In genomic region chr3:115888310-115889106, GRCm38 (mm10) we compare ENCODE assay signal across 8 mouse cellular contexts. TPM values are rescaled to one million over a fixed set of nuclear protein-coding genes. Genes with fewer than 3 reads are reported as not detected.
DNase-seq lines count a peak whose midpoint lies in the region; ATAC-seq and TF ChIP-seq lines count a peak whose summit lies in the region.

No protein-coding gene starts in this region.

- H3K36me3 ChIP-seq in heart, embryonic 15.5 days, result 0 out of 2 replicates have a peak, but pooled peaks cover 4% of the 10 kb centered on the region
- peaks cover 28% of the 10 kb centered on the region for H3K36me3 ChIP-seq in C2C12 (ENCODE audit: control insufficient read depth, insufficient read depth)
- no peaks in the 10 kb centered on the region for H3K36me3 ChIP-seq in lung, postnatal 0 days (ENCODE audit: insufficient read depth, low read length)
- no peaks in the 10 kb centered on the region; the same call in 1 of the 2 replicates for H3K36me3 ChIP-seq in testis, adult 2 months (ENCODE audit: control insufficient read depth, insufficient read depth, low read length)

- H3K27me3 ChIP-seq in heart, embryonic 15.5 days, result no peaks in the 10 kb centered on the region
- no peaks in the 10 kb centered on the region for H3K27me3 ChIP-seq in C2C12 (ENCODE audit: control insufficient read depth, insufficient read depth, insufficient read length)
- no peaks in the 10 kb centered on the region for H3K27me3 ChIP-seq in lung, postnatal 0 days (replicated peaks; ENCODE audit: insufficient read depth, low read length)
- H3K27me3 ChIP-seq in testis, adult 2 months (ENCODE audit: control insufficient read depth, insufficient read depth, low read length), result no peaks in the 10 kb centered on the region

- intact Hi-C loops in heart, postnatal 36 days (cut with DNase I), result loop anchor here (5.0 kb wide), 1 partner anchor 226 kb away; no protein-coding TSS in a partner anchor

- peak overlapping the region; percentile 69 for H3K9ac ChIP-seq in heart, embryonic 15.5 days
- H3K9ac ChIP-seq in lung, postnatal 0 days (replicated peaks; ENCODE audit: low read depth), result peak overlapping the region; percentile 46; the same call in 1 of the 2 replicates

- H3K4me3 ChIP-seq in heart, embryonic 15.5 days, result peak overlapping the region; percentile 73
- peak overlapping the region; percentile 68 for H3K4me3 ChIP-seq in C2C12 (ENCODE audit: insufficient read depth, poor library complexity, severe bottlenecking)
- peak overlapping the region; percentile 76 for H3K4me3 ChIP-seq in bone marrow macrophage, adult 2 months (ENCODE audit: insufficient read depth, low read length)
- H3K4me3 ChIP-seq in lung, postnatal 0 days (ENCODE audit: low read depth, low read length), result peak overlapping the region; percentile 73
- peak overlapping the region; percentile 98 for H3K4me3 ChIP-seq in testis, adult 2 months (ENCODE audit: control insufficient read depth, low read depth, low read length)

- H3K27ac ChIP-seq in heart, embryonic 15.5 days, result peak overlapping the region; percentile 86
- H3K27ac ChIP-seq in bone marrow macrophage, adult 2 months (ENCODE audit: insufficient read depth, low read depth, low read length), result peak overlapping the region; percentile 43
- peak overlapping the region; percentile 76; the same call in 1 of the 2 replicates for H3K27ac ChIP-seq in lung, postnatal 0 days (ENCODE audit: low read length)
- peak overlapping the region; percentile 30; the same call in 1 of the 2 replicates for H3K27ac ChIP-seq in testis, adult 2 months (ENCODE audit: control insufficient read depth, insufficient read depth, low read depth, low read length)

- no peak for TF ChIP-seq POLR2A in bone marrow macrophage, adult 2 months (IDR thresholded peaks at IDR 0.05; ENCODE audit: borderline replicate concordance, low read depth, low read length)
- TF ChIP-seq POLR2A in testis, adult 2 months (IDR thresholded peaks at IDR 0.05; ENCODE audit: control insufficient read depth, low read depth, low read length), result no peak

- H3K79me2 ChIP-seq in C2C12 (ENCODE audit: control insufficient read depth, insufficient read depth), result peaks cover 38% of the 10 kb centered on the region

- no peak for DNase-seq in heart, postnatal 36 days
- peak; percentile 12 for DNase-seq in lung, postnatal 0 days (ENCODE audit: low spot score)
- no peak for DNase-seq in layer of hippocampus, adult 18-20 months (ENCODE audit: low spot score in 2 of 2)

- TF ChIP-seq CTCF in C2C12 (IDR thresholded peaks at IDR 0.05; ENCODE audit: control insufficient read depth, insufficient read depth, insufficient read length), result no peak
- TF ChIP-seq CTCF in bone marrow macrophage, adult 2 months (IDR thresholded peaks at IDR 0.05; ENCODE audit: low read depth, low read length), result no peak
- TF ChIP-seq CTCF in lung, postnatal 0 days (IDR thresholded peaks at IDR 0.05), result no peak
- TF ChIP-seq CTCF in testis, adult 2 months (IDR thresholded peaks at IDR 0.05; ENCODE audit: control insufficient read depth, insufficient read depth, insufficient replicate concordance, low read depth, low read length), result no peak

- H3K4me1 ChIP-seq in heart, embryonic 15.5 days (replicated peaks), result peaks cover 6% of the 10 kb centered on the region
- no peaks in the 10 kb centered on the region; the same call in 1 of the 2 replicates for H3K4me1 ChIP-seq in bone marrow macrophage, adult 2 months (ENCODE audit: control insufficient read depth, insufficient read depth, low read length)
- no peaks in the 10 kb centered on the region for H3K4me1 ChIP-seq in lung, postnatal 0 days (ENCODE audit: insufficient read depth, low read depth, low read length)
- no peaks in the 10 kb centered on the region for H3K4me1 ChIP-seq in testis, adult 2 months (ENCODE audit: control insufficient read depth, insufficient read depth, low read length)

- 2% methylated on average over 21 of the region's 21 CpGs for WGBS in heart, embryonic 15.5 days
- 2% methylated on average over 21 of the region's 21 CpGs for WGBS in lung, postnatal 0 days

- peak overlapping the region; percentile 73 for H3ac ChIP-seq in C2C12 (ENCODE audit: control insufficient read depth, insufficient read length, low read depth)

- H3K9me3 ChIP-seq in heart, embryonic 15.5 days (replicated peaks), result no peaks in the 10 kb centered on the region
- no peaks in the 10 kb centered on the region for H3K9me3 ChIP-seq in lung, postnatal 0 days (ENCODE audit: low read length)

- H3K79me3 ChIP-seq in C2C12 (ENCODE audit: low read depth), result peaks cover 21% of the 10 kb centered on the region

- H3K4me2 ChIP-seq in heart, embryonic 15.5 days, result peak overlapping the region; percentile 80
- H3K4me2 ChIP-seq in lung, postnatal 0 days (replicated peaks; ENCODE audit: low read depth, low read length), result peak overlapping the region; percentile 59

- TF ChIP-seq EP300 in lung, postnatal 0 days (IDR thresholded peaks at IDR 0.05), result no peak

- ATAC-seq in heart, embryonic 15.5 days (replicated peaks; ENCODE audit: insufficient number of reproducible peaks, insufficient read depth, low FRiP score, low read depth), result peak; percentile 59
- peak; percentile 13 to 40; a peak in 3 of 4 replicates for ATAC-seq in hematopoietic stem cell, adult 5-6 weeks (replicated peaks in 1 of 2; ENCODE audit: insufficient read depth in 1 of 2, low FRiP score in 2 of 2, low TSS enrichment in 1 of 2, low read depth in 1 of 2, poor library complexity in 2 of 2, severe bottlenecking in 2 of 2)
- peak; percentile 22 for ATAC-seq in lung, postnatal 0 days

TF ChIP-seq in C2C12, 6 proteins besides CTCF, POLR2A, EP300 and RAD21:
- TF ChIP-seq MYOG (IDR thresholded peaks at IDR 0.05; ENCODE audit: control insufficient read depth, extremely low read depth, insufficient read length) (no peak), USF1 (IDR thresholded peaks at IDR 0.05; ENCODE audit: low read depth) (no peak), MYOD1 (IDR thresholded peaks at IDR 0.05; ENCODE audit: control insufficient read depth, insufficient read length, low read depth) (no peak), CEBPB (IDR thresholded peaks at IDR 0.05; ENCODE audit: low read depth) (no peak), FOSL1 (IDR thresholded peaks at IDR 0.05; ENCODE audit: insufficient read depth, low read length, poor library complexity, severe bottlenecking) (no peak)

RNA-seq across cellular contexts. Expression of gene Dph5, which starts 0.9 kb away (rescaled TPM):
- polyA plus RNA-seq in heart, embryonic 15.5 days (2015; fragmentation: Nextera tagmentation; extraction: Ambion mirVana), result 15.2 and 22.0 TPM in 2 replicates
- 1 to 10 TPM; 6.5 to 6.9 TPM for total RNA-seq in heart, postnatal 36 days (2021)
- polyA plus RNA-seq in C2C12 (2012; fragmentation: generic; extraction: Trizol), result 14.1 TPM
- polyA plus RNA-seq in bone marrow macrophage, adult 2 months (2012; ENCODE audit: insufficient read depth, insufficient read length, missing spikeins), result 8.9 and 9.2 TPM in 2 replicates
- 63.8 and 127 TPM in 2 replicates for total RNA-seq in hematopoietic stem cell, adult 5-6 weeks (2017)
- polyA plus RNA-seq in lung, postnatal 0 days (2015; fragmentation: Nextera tagmentation; extraction: Ambion mirVana), result 12.6 and 12.7 TPM in 2 replicates
- 2.6 and 3.8 TPM in 2 replicates for polyA plus RNA-seq in testis, adult 2 months (2012; rRNA removed)
- 10 to 100 TPM; 11.1 to 13.4 TPM for total RNA-seq in layer of hippocampus, adult 18-20 months (2021)

Comparison
In these comparisons a context has a peak if more than half of its experiments do, and no peak if none do; other contexts are left out.
1. H3K27ac ChIP-seq: peak in every context shown above with its lines; median percentile 86 in heart, embryonic 15.5 days; 76 in lung, postnatal 0 days; 43 in bone marrow macrophage, adult 2 months; 30 in testis, adult 2 months.